Mouse (Mus musculus): ENCODE data around the gene Vwa8. TPM values are rescaled to one million over a fixed set of nuclear protein-coding genes. Genes with fewer than 3 reads are reported as not detected.

Gene Vwa8
- polyA plus RNA-seq, 1 experiment from 2014 or later, result 13.3 TPM

- Histone ChIP-seq H3K27ac (ENCODE audit: low read depth) (no peak overlapping the region), H3K4me2 (ENCODE audit: low read length) (no peak overlapping the region), H3K9me3 (ENCODE audit: control insufficient read depth, low read length) (no peaks in the 10 kb centered on the region), H3K27me3 (replicated peaks; ENCODE audit: control insufficient read depth, insufficient read depth, low read length) (no peaks in the 10 kb centered on the region), H3K4me1 (replicated peaks; ENCODE audit: control insufficient read depth, insufficient read depth, low read length) (no peaks in the 10 kb centered on the region), H3K36me3 (ENCODE audit: control insufficient read depth, insufficient read depth, low read length) (no peaks in the 10 kb centered on the region), H3K4me3 (ENCODE audit: low read depth, low read length) (no peak overlapping the region), H3K9ac (ENCODE audit: low read length) (no peak overlapping the region)
- ATAC-seq (replicated peaks; ENCODE audit: low FRiP score, low TSS enrichment, low read depth) (no peak), DNase-seq (ENCODE audit: low spot score) (no peak)
- WGBS, result 98% methylated on average over 2 of the region's 2 CpGs
These were observed 385.7 kb downstream of the Vwa8 start for GRCm38 (mm10) chr14:79234513-79234912.

- H3K9ac ChIP-seq (ENCODE audit: low read length), result no peak overlapping the region
- no peak overlapping the region for H3K4me3 ChIP-seq (ENCODE audit: low read depth, low read length)
- no peak overlapping the region for H3K27ac ChIP-seq (ENCODE audit: low read depth)
- H3K9me3 ChIP-seq (ENCODE audit: control insufficient read depth, low read length), result no peaks in the 10 kb centered on the region; the same call in 1 of the 2 replicates
- ATAC-seq (replicated peaks; ENCODE audit: low FRiP score, low TSS enrichment, low read depth) (no peak), DNase-seq (ENCODE audit: low spot score) (peak; percentile 35)
- H3K4me2 ChIP-seq (ENCODE audit: low read length), result no peak overlapping the region
- no peaks in the 10 kb centered on the region for H3K27me3 ChIP-seq (replicated peaks; ENCODE audit: control insufficient read depth, insufficient read depth, low read length)
- no peaks in the 10 kb centered on the region for H3K36me3 ChIP-seq (ENCODE audit: control insufficient read depth, insufficient read depth, low read length)
- no peaks in the 10 kb centered on the region for H3K4me1 ChIP-seq (replicated peaks; ENCODE audit: control insufficient read depth, insufficient read depth, low read length)
- 60% methylated on average over 5 of the region's 5 CpGs for WGBS
These were observed 386.3 kb downstream of the Vwa8 start for GRCm38 (mm10) chr14:79235157-79235556.

- 65% methylated on average over 6 of the region's 6 CpGs for WGBS
- no peaks in the 10 kb centered on the region for H3K4me1 ChIP-seq (replicated peaks; ENCODE audit: control insufficient read depth, insufficient read depth, low read length)
- no peak for ATAC-seq (replicated peaks; ENCODE audit: low FRiP score, low TSS enrichment, low read depth)
These were observed 387.4 kb downstream of the Vwa8 start for GRCm38 (mm10) chr14:79236261-79236660.

GRCm38 (mm10) chr14:79239402-79239801, 390.6 kb downstream of the Vwa8 start:
- H3K4me3 ChIP-seq (ENCODE audit: low read depth, low read length), result no peak overlapping the region
- WGBS, result 89% methylated on average over 12 of the region's 12 CpGs

More at GRCm38 (mm10) chr14:79236261-79236660, 387.4 kb downstream of the Vwa8 start:
- H3K4me3 ChIP-seq (ENCODE audit: low read depth, low read length), result no peak overlapping the region
- H3K36me3 ChIP-seq (ENCODE audit: control insufficient read depth, insufficient read depth, low read length), result no peaks in the 10 kb centered on the region
- H3K27ac ChIP-seq (ENCODE audit: low read depth), result no peak overlapping the region
- DNase-seq (ENCODE audit: low spot score), result no peak
- H3K9ac ChIP-seq (ENCODE audit: low read length), result no peak overlapping the region
- no peaks in the 10 kb centered on the region for H3K27me3 ChIP-seq (replicated peaks; ENCODE audit: control insufficient read depth, insufficient read depth, low read length)
- no peak overlapping the region for H3K4me2 ChIP-seq (ENCODE audit: low read length)
- H3K9me3 ChIP-seq (ENCODE audit: control insufficient read depth, low read length), result no peaks in the 10 kb centered on the region; the same call in 1 of the 2 replicates

GRCm38 (mm10) chr14:79241057-79241570, 392.3 kb downstream of the Vwa8 start:
- H3K4me2 ChIP-seq (ENCODE audit: low read length), result no peak overlapping the region
- 39% methylated on average over 4 of the region's 4 CpGs for whole genome bisulfite sequencing
- no peaks in the 10 kb centered on the region for H3K36me3 ChIP-seq (ENCODE audit: control insufficient read depth, insufficient read depth, low read length)
- no peak overlapping the region for H3K4me3 ChIP-seq (ENCODE audit: low read depth, low read length)
- H3K9ac ChIP-seq (ENCODE audit: low read length), result no peak overlapping the region
- H3K27me3 ChIP-seq (replicated peaks; ENCODE audit: control insufficient read depth, insufficient read depth, low read length), result no peaks in the 10 kb centered on the region
- ATAC-seq (replicated peaks; ENCODE audit: low FRiP score, low TSS enrichment, low read depth) (no peak), DNase-seq (ENCODE audit: low spot score) (no peak)
- no peaks in the 10 kb centered on the region; the same call in 1 of the 2 replicates for H3K9me3 ChIP-seq (ENCODE audit: control insufficient read depth, low read length)
- H3K4me1 ChIP-seq (replicated peaks; ENCODE audit: control insufficient read depth, insufficient read depth, low read length), result no peaks in the 10 kb centered on the region
- H3K27ac ChIP-seq (ENCODE audit: low read depth), result no peak overlapping the region

More at GRCm38 (mm10) chr14:79239402-79239801, 390.6 kb downstream of the Vwa8 start:
- H3K27me3 ChIP-seq (replicated peaks; ENCODE audit: control insufficient read depth, insufficient read depth, low read length), result no peaks in the 10 kb centered on the region
- H3K4me2 ChIP-seq (ENCODE audit: low read length), result no peak overlapping the region
- no peak overlapping the region for H3K9ac ChIP-seq (ENCODE audit: low read length)
- H3K27ac ChIP-seq (ENCODE audit: low read depth), result no peak overlapping the region
- H3K9me3 ChIP-seq (ENCODE audit: control insufficient read depth, low read length), result no peaks in the 10 kb centered on the region; the same call in 1 of the 2 replicates
- H3K36me3 ChIP-seq (ENCODE audit: control insufficient read depth, insufficient read depth, low read length), result no peaks in the 10 kb centered on the region
- ATAC-seq (replicated peaks; ENCODE audit: low FRiP score, low TSS enrichment, low read depth), result no peak
- DNase-seq (ENCODE audit: low spot score), result no peak
- H3K4me1 ChIP-seq (replicated peaks; ENCODE audit: control insufficient read depth, insufficient read depth, low read length), result no peaks in the 10 kb centered on the region

- no peak overlapping the region for H3K9ac ChIP-seq (ENCODE audit: low read length)
- DNase-seq (ENCODE audit: low spot score) (no peak), ATAC-seq (replicated peaks; ENCODE audit: low FRiP score, low TSS enrichment, low read depth) (no peak)
- H3K4me3 ChIP-seq (ENCODE audit: low read depth, low read length), result no peak overlapping the region
- H3K9me3 ChIP-seq (ENCODE audit: control insufficient read depth, low read length), result no peaks in the 10 kb centered on the region; the same call in 1 of the 2 replicates
- no peak overlapping the region for H3K27ac ChIP-seq (ENCODE audit: low read depth)
- no peaks in the 10 kb centered on the region for H3K36me3 ChIP-seq (ENCODE audit: control insufficient read depth, insufficient read depth, low read length)
- WGBS, result 62% methylated on average over 6 of the region's 6 CpGs
- no peak overlapping the region for H3K4me2 ChIP-seq (ENCODE audit: low read length)
- H3K27me3 ChIP-seq (replicated peaks; ENCODE audit: control insufficient read depth, insufficient read depth, low read length), result no peaks in the 10 kb centered on the region
- no peaks in the 10 kb centered on the region for H3K4me1 ChIP-seq (replicated peaks; ENCODE audit: control insufficient read depth, insufficient read depth, low read length)
These were observed 393.0 kb downstream of the Vwa8 start for GRCm38 (mm10) chr14:79241656-79242385.

- H3K4me2 ChIP-seq (ENCODE audit: low read length), result no peak overlapping the region
- DNase-seq (ENCODE audit: low spot score) (no peak), ATAC-seq (replicated peaks; ENCODE audit: low FRiP score, low TSS enrichment, low read depth) (no peak)
- H3K9me3 ChIP-seq (ENCODE audit: control insufficient read depth, low read length), result no peaks in the 10 kb centered on the region; the same call in 1 of the 2 replicates
- H3K36me3 ChIP-seq (ENCODE audit: control insufficient read depth, insufficient read depth, low read length), result no peaks in the 10 kb centered on the region
- H3K27ac ChIP-seq (ENCODE audit: low read depth), result no peak overlapping the region
- no peaks in the 10 kb centered on the region for H3K27me3 ChIP-seq (replicated peaks; ENCODE audit: control insufficient read depth, insufficient read depth, low read length)
- no peaks in the 10 kb centered on the region for H3K4me1 ChIP-seq (replicated peaks; ENCODE audit: control insufficient read depth, insufficient read depth, low read length)
- H3K9ac ChIP-seq (ENCODE audit: low read length), result no peak overlapping the region
- H3K4me3 ChIP-seq (ENCODE audit: low read depth, low read length), result no peak overlapping the region
These were observed 393.5 kb downstream of the Vwa8 start for GRCm38 (mm10) chr14:79242386-79242720.

GRCm38 (mm10) chr14:79243038-79243883, 394.4 kb downstream of the Vwa8 start:
- no peaks in the 10 kb centered on the region for H3K36me3 ChIP-seq (ENCODE audit: control insufficient read depth, insufficient read depth, low read length)
- H3K4me2 ChIP-seq (ENCODE audit: low read length), result no peak overlapping the region
- DNase-seq (ENCODE audit: low spot score) (no peak), ATAC-seq (replicated peaks; ENCODE audit: low FRiP score, low TSS enrichment, low read depth) (no peak)
- WGBS, result 84% methylated on average over 12 of the region's 12 CpGs
- no peak overlapping the region for H3K27ac ChIP-seq (ENCODE audit: low read depth)
- H3K9ac ChIP-seq (ENCODE audit: low read length), result no peak overlapping the region
- H3K9me3 ChIP-seq (ENCODE audit: control insufficient read depth, low read length), result no peaks in the 10 kb centered on the region; the same call in 1 of the 2 replicates
- no peaks in the 10 kb centered on the region for H3K27me3 ChIP-seq (replicated peaks; ENCODE audit: control insufficient read depth, insufficient read depth, low read length)
- no peaks in the 10 kb centered on the region for H3K4me1 ChIP-seq (replicated peaks; ENCODE audit: control insufficient read depth, insufficient read depth, low read length)
- H3K4me3 ChIP-seq (ENCODE audit: low read depth, low read length), result no peak overlapping the region

Data from intestine, embryonic 14.5 days (tissue).